Mouse (Mus musculus) neural tube, postnatal 0 days (tissue): ENCODE results near the gene Rasa2. TPM values are rescaled to one million over a fixed set of nuclear protein-coding genes. Genes with fewer than 3 reads are reported as not detected.

Source experiments
- polyA plus RNA-seq: library from polyadenylated mRNA; unstranded; fragments of >200 nt; fragmentation: Nextera tagmentation; extraction: Ambion mirVana; gene quantifications from 2 replicates; pipeline ENCODE4 v1.2.1, GENCODE M21; 2015

Rasa2 gene
- polyA plus RNA-seq, result 19.3 and 20.6 TPM in 2 replicates

DNA sequence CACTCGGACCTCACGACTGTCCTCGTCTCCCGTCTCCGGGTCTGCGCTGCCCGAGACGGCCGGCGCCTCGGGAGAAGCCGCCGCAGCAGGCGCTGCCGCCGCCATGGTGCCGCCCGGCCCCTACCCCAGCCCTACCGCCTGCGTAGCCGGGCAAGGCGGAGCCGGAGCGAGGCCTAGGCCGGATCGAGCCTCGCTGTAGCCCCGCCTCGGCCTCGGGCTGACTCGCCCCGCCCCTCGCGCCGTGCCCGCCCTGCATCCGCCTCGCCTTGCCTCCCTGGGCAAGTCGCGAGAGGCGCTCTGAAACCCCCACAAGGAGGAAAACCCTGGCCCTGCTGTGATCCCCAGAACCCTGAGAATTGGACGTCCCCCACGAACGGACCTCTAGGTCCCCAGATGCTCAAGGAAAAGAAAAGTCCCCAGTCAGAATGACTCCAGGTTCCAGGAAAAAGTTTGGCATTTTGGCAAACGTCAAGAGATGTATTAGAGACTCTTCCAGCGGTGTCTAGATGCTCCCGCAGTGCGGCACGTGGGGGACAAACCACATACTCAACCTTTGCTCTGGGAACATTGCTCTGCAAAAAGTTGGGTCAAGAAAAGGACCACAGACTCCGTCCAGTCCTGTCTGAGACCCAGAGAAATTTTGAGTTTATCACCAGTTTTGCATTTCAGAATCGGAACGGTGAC is at the start of gene Rasa2:
Rasa2 (minus strand) TSS at position 229 of the 684 bp plus-strand sequence.

GRCm38 (mm10) chr9:96524972-96525506 is 106.4 kb downstream of the Rasa2 start, which contains the start of gene Gm28729:
Gene Gm28729 (minus strand): TSS chr9:96525264.

Other genes starting within 250 kb of the Rasa2 start
- 211 and 233 TPM in 2 replicates for gene Rnf7, start 152.9 kb downstream of the Rasa2 start, polyA plus RNA-seq
- 0.17 and 0.19 TPM in 2 replicates for gene Gm28729, start 106.4 kb downstream of the Rasa2 start, polyA plus RNA-seq
- 48.8 and 49.0 TPM in 2 replicates for gene Zbtb38, start 121.2 kb upstream of the Rasa2 start, polyA plus RNA-seq